Mouse (Mus musculus): ENCODE measurements at regions not wholly inside any gene's neighbourhood (a gene's known extent, or its start where the extent isn't known, plus 50 kb on each side); places are given as distances from the start of the nearest gene placed in this dataset.
"Not testable (repeated sequence)": the region's sequence is repeated elsewhere in the genome, so short reads cannot be mapped to it uniquely, and the experiment has no call there.

DNA sequence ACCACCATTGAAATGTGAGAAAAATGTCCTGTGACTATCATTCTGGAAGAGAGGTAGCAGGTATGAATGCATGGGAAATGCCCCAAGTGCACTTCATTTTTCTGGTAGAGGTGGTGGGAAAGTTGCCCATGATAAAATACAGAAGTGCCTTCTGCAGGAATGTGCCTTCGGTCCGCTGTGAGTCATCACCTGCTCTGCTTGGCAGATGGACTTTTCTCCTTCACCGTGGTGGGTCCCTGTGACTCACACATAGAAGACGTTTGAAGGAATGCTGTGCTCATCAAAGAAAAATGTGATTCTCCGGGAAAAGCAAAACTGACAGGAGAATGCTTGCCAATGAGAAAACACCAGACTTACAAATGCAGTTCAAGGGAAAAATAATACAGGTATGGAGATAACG is 126.8 kb downstream of the Tnfsf18 start:
- DNase-seq (ENCODE audit: low read depth, low spot score): peak; percentile 4

GRCm38 (mm10) chr1:161614091-161614490 is 119.6 kb downstream of the Tnfsf18 start:
- not testable (repeated sequence) for DNase-seq (ENCODE audit: low read depth, low spot score)

DNA sequence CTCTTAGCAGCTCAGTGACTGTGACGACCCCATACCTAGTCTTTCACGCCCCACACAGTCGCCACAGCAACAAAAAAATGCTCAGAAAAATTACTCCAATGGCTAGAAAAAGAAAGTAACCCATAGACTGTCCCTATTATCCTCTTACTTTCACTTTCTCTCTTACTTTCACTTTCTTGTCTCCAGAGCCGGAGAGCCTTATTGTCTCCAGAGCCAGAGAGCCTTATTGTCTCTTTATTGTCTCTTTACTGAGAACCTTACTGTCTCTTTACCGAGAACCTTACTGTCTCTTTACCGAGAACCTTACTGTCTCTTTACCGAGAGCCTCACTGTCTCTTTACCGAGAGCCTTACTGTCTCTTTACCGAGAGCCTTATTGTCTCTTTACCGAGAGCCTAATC is 119.2 kb downstream of the Tnfsf18 start:
- DNase-seq (ENCODE audit: low read depth, low spot score): not testable (repeated sequence)

DNA sequence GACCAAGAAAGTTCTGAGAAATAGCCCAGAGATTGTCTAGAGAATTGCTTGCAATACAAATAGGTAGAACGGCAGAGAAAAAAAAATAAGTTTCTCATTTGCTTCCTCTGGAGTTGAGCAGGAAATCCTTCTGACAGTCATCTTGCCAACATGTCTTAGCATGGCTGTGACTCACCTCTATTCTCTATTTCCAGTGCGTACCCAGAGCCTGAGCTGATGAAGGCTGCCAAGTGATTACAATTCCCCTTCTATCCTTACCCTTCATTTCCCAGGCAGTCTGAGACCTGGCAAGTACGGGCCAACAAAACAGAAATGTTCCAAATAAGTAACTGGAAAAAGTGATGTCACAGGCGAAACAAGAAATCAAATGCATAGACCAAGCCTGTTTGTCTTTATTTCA is 113.0 kb downstream of the Tnfsf18 start:
- no peak for DNase-seq (ENCODE audit: low read depth, low spot score)

- no peak for DNase-seq (ENCODE audit: low read depth, low spot score)
Measured at GRCm38 (mm10) chr1:161602150-161602549, 107.7 kb downstream of the Tnfsf18 start.

DNA sequence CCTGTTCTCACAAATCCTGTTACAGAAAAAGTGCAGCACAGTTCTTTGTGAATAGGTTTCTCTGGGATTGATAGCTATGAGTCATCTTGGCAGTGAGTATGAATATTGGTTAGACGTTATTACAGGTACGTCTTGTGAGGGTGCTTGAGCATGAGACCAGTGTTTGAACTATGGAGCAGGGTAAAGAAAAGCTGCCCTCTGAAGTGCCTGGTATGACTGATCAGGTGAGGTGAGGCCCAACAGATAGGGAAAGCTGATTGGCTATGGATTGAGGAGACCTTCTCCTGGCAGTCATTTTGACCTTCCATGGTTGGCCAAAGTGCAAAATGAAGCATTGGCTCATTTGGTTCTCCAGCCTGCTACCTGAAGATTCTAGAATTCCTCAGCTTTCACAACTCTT is 106.7 kb downstream of the Tnfsf18 start:
- DNase-seq (ENCODE audit: low read depth, low spot score): no peak

GRCm38 (mm10) chr1:161598167-161598566 is 103.7 kb downstream of the Tnfsf18 start:
- no peak for DNase-seq (ENCODE audit: low read depth, low spot score)

GRCm38 (mm10) chr1:161576530-161576929 is 82.1 kb downstream of the Tnfsf18 start:
- no peak for DNase-seq (ENCODE audit: low read depth, low spot score)

DNA sequence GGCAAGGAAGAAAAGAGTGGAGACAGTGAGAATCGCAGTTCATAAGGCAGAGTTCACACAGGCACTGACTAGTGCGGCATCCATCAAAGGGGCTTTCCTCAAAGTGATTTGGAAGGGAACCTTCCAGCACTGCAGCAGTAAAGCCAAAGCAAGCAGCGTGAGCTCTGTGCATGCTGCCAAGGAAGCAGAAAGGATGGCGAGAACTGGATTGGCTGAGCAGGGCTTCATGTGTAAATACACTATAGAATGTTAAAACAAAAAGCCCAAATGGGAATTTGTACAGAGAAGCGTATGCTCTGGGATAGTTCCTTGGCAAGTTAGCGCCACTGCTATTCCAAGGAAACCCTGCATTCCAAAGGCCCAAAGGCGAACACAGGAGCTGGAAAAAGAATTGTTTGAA is 81.5 kb downstream of the Tnfsf18 start:
- DNase-seq (ENCODE audit: low read depth, low spot score): no peak

GRCm38 (mm10) chr1:161575171-161575570 is 80.7 kb downstream of the Tnfsf18 start:
- no peak for DNase-seq (ENCODE audit: low read depth, low spot score)

- no peak for DNase-seq (ENCODE audit: low read depth, low spot score)
Measured at GRCm38 (mm10) chr1:161570762-161571161, 76.3 kb downstream of the Tnfsf18 start.

- no peak for DNase-seq (ENCODE audit: low read depth, low spot score)
Measured at GRCm38 (mm10) chr1:161567826-161568225, 73.4 kb downstream of the Tnfsf18 start.

DNA sequence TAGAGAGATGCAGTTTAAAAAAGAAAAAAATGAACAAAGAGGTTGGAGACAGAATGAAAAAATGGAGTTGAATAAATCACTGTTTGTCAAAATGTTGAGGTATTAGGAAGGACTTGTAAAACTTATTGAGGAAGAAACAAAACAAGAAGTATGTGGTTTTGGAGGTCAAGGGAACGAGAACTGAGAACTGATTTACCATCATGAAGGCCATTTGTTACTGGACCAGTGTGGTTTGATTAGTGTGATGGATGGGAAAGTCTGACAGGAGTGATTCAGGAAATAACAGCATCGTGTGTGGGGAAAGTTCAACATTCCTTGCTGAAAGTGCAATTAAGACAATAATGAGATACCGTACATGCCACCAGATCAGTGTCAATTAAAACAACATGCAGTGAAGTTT is 65.9 kb downstream of the Tnfsf18 start:
- DNase-seq (ENCODE audit: low read depth, low spot score): no peak
